In the genomic region with DNA sequence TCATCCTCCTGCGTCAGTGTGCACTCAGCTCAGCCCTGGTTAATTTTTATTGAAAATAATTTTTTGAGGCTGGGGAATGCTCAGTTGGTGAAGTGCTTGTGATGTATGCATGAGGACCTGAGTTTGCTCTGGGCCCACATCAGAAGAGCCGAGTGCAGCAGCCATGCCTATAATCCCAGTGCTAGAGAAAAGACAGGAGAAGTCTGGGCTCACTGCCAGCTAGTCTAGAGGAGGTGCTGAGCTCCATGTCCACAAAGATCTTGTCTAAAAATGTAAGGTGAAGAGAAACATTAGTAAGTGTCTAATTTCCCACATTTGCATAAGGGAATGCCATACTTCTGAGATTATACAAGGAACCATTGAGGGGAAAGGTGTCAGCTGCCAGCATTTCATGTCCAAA, we compare ENCODE assay signal across 13 mouse cellular contexts. TPM values are rescaled to one million over a fixed set of nuclear protein-coding genes. Genes with fewer than 3 reads are reported as not detected.
DNase-seq lines count a peak whose midpoint lies in the region; ATAC-seq and TF ChIP-seq lines count a peak whose summit lies in the region.
"Had no signal": no experiment of that assay in that cellular context is flagged by ENCODE, and none has a peak within 500 bp of the region (broad histone marks: within the 10 kb centered on the region; RNA-seq: fewer than 3 reads in every experiment).

No protein-coding gene starts in this region.

- H3K27me3 ChIP-seq in heart, embryonic 15.5 days: no peaks in the 10 kb centered on the region
- H3K27me3 ChIP-seq in intestine, embryonic 15.5 days (replicated peaks): no peaks in the 10 kb centered on the region

- intact Hi-C loops in left cerebral cortex, postnatal 25 days (cut with DNase I): no loop called here

- H3K4me2 ChIP-seq in heart, embryonic 15.5 days: no peak overlapping the region
- no peak overlapping the region for H3K4me2 ChIP-seq in intestine, embryonic 15.5 days (replicated peaks)
- H3K4me2 ChIP-seq: liver, embryonic 11.5 days had no signal

- no peak overlapping the region for H3K4me3 ChIP-seq in heart, embryonic 15.5 days
- H3K4me3 ChIP-seq in intestine, embryonic 15.5 days (replicated peaks): no peak overlapping the region

- H3K36me3 ChIP-seq in heart, embryonic 15.5 days: peaks cover 80% of the 10 kb centered on the region
- H3K36me3 ChIP-seq in intestine, embryonic 15.5 days: peaks cover 32% of the 10 kb centered on the region

- DNase-seq in cerebellum, adult 9-11 months: peak; percentile 17
- no peak for DNase-seq in cerebellum, adult 11 months
- no peak for DNase-seq in heart, adult 18-20 months
- DNase-seq in left cerebral cortex, postnatal 25 days (ENCODE audit: low spot score in 2 of 2): peak; percentile 28 to 40
- DNase-seq in left cerebral cortex, adult 9 months (ENCODE audit: low spot score in 2 of 2): no peak
- DNase-seq in brain, embryonic 14.5 days (ENCODE audit: low read depth): peak; percentile 22
- DNase-seq: B cell, adult 2 months; forebrain, postnatal 0 days; gastrocnemius, postnatal 14 days; lung, postnatal 10 days had no signal

- TF ChIP-seq POLR2A in brain, embryonic 14.5 days (IDR thresholded peaks at IDR 0.05; ENCODE audit: borderline replicate concordance, extremely low read depth, insufficient read depth, insufficient read length, poor library complexity, severe bottlenecking): no peak

- TF ChIP-seq CTCF in brain, embryonic 14.5 days (IDR thresholded peaks at IDR 0.05; ENCODE audit: borderline replicate concordance, extremely low read depth, insufficient read depth, insufficient read length): no peak

- H3K9me3 ChIP-seq in heart, embryonic 15.5 days (replicated peaks): no peaks in the 10 kb centered on the region
- no peaks in the 10 kb centered on the region for H3K9me3 ChIP-seq in intestine, embryonic 15.5 days

- ATAC-seq in heart, embryonic 15.5 days (replicated peaks; ENCODE audit: insufficient number of reproducible peaks, insufficient read depth, low FRiP score, low read depth): 0 out of 2 replicates have a peak, but pooled peaks have one; percentile 47
- ATAC-seq in intestine, embryonic 15.5 days: no peak
- ATAC-seq: forebrain, postnatal 0 days had no signal

- peak overlapping the region; percentile 18; the same call in 1 of the 2 replicates for H3K27ac ChIP-seq in heart, embryonic 15.5 days
- no peak overlapping the region for H3K27ac ChIP-seq in intestine, embryonic 15.5 days

- H3K9ac ChIP-seq in heart, embryonic 15.5 days: no peak overlapping the region
- H3K9ac ChIP-seq in intestine, embryonic 15.5 days: no peak overlapping the region
- H3K9ac ChIP-seq: forebrain, postnatal 0 days had no signal

- 41% methylated on average over 2 of the region's 2 CpGs for WGBS in heart, embryonic 15.5 days
- 81% methylated on average over 2 of the region's 2 CpGs for WGBS in intestine, embryonic 15.5 days

- 0 out of 2 replicates have a peak, but pooled peaks cover 3% of the 10 kb centered on the region for H3K4me1 ChIP-seq in heart, embryonic 15.5 days (replicated peaks)
- H3K4me1 ChIP-seq in intestine, embryonic 15.5 days (replicated peaks): no peaks in the 10 kb centered on the region

RNA-seq across cellular contexts. Expression of gene Ppil3, which starts 13.6 kb away (rescaled TPM):
- polyA plus RNA-seq in heart, embryonic 15.5 days (2015; fragmentation: Nextera tagmentation; extraction: Ambion mirVana): 28.7 and 34.7 TPM in 2 replicates
- total RNA-seq in heart, adult 18-20 months (2021): 10 to 100 TPM; 18.3 to 19.5 TPM
- total RNA-seq in left cerebral cortex, postnatal 25 days (2021): 10 to 100 TPM; 27.1 to 27.8 TPM
- polyA plus RNA-seq in brain, embryonic 14.5 days (2012; rRNA removed): 32.6 and 34.6 TPM in 2 replicates
- polyA plus RNA-seq in intestine, embryonic 15.5 days (2015; fragmentation: Nextera tagmentation; extraction: Ambion mirVana): 46.0 and 49.6 TPM in 2 replicates

RNA-seq across cellular contexts. Expression of gene Nif3l1, which starts 13.9 kb away (rescaled TPM):
- 21.2 and 25.0 TPM in 2 replicates for polyA plus RNA-seq in heart, embryonic 15.5 days (2015; fragmentation: Nextera tagmentation; extraction: Ambion mirVana)
- total RNA-seq in heart, adult 18-20 months (2021): 10 to 100 TPM; 10.8 to 13.8 TPM
- 10 to 100 TPM; 14.7 to 21.7 TPM for total RNA-seq in left cerebral cortex, postnatal 25 days (2021)
- polyA plus RNA-seq in brain, embryonic 14.5 days (2012; rRNA removed): 44.8 and 49.3 TPM in 2 replicates
- polyA plus RNA-seq in intestine, embryonic 15.5 days (2015; fragmentation: Nextera tagmentation; extraction: Ambion mirVana): 38.0 and 43.4 TPM in 2 replicates

RNA-seq across cellular contexts. Expression of gene Clk1, which starts 35.0 kb away (rescaled TPM):
- polyA plus RNA-seq in heart, embryonic 15.5 days (2015; fragmentation: Nextera tagmentation; extraction: Ambion mirVana): 125 and 126 TPM in 2 replicates
- 10 to 100 TPM; 43.0 to 61.3 TPM for total RNA-seq in heart, adult 18-20 months (2021)
- total RNA-seq in left cerebral cortex, postnatal 25 days (2021): 100 to 1,000 TPM in 1 of 2 experiments, 10 to 100 TPM in 1; 92.9 to 123 TPM
- polyA plus RNA-seq in brain, embryonic 14.5 days (2012; rRNA removed): 204 and 259 TPM in 2 replicates
- polyA plus RNA-seq in intestine, embryonic 15.5 days (2015; fragmentation: Nextera tagmentation; extraction: Ambion mirVana): 153 and 157 TPM in 2 replicates

RNA-seq across cellular contexts. Expression of gene Orc2, which starts 46.0 kb away (rescaled TPM):
- 14.3 and 16.6 TPM in 2 replicates for polyA plus RNA-seq in heart, embryonic 15.5 days (2015; fragmentation: Nextera tagmentation; extraction: Ambion mirVana)
- 10 to 100 TPM; 10.7 to 11.6 TPM for total RNA-seq in heart, adult 18-20 months (2021)
- 10 to 100 TPM; 25.5 to 26.5 TPM for total RNA-seq in left cerebral cortex, postnatal 25 days (2021)
- 19.7 and 21.5 TPM in 2 replicates for polyA plus RNA-seq in brain, embryonic 14.5 days (2012; rRNA removed)
- polyA plus RNA-seq in intestine, embryonic 15.5 days (2015; fragmentation: Nextera tagmentation; extraction: Ambion mirVana): 20.1 and 22.0 TPM in 2 replicates

Comparison
In these comparisons a context has a peak if more than half of its experiments do, and no peak if none do; other contexts are left out.
1. DNase-seq: peak in cerebellum, adult 9-11 months (single experiment), left cerebral cortex, postnatal 25 days (2 of 2) and brain, embryonic 14.5 days (single experiment); none in cerebellum, adult 11 months (single experiment), heart, adult 18-20 months (0 of 2) and left cerebral cortex, adult 9 months (0 of 2).